Mouse (Mus musculus): ENCODE measurements around the gene Ubap1l.

DNA sequence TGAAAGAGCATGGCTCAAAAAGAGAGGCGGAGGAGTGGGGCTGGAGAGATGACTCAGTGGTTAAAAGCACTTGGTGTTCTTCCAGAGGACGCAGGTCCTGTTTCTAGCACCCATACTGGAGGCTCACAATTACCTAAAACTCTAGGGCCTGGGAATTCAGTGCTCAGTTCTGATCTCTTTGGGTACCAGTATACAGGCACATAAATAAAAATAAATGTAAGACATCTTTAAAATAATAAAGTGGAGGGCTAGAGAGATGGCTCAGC, 44.3 kb downstream of the Ubap1l start:
- TF ChIP-seq CTCF (IDR thresholded peaks at IDR 0.05; ENCODE audit: insufficient read depth, low read depth, low read length) = no peak
- no peak for TF ChIP-seq POLR2A (IDR thresholded peaks at IDR 0.05; ENCODE audit: insufficient read depth, low read depth, low read length)
